Mouse (Mus musculus) right cerebral cortex, postnatal 36 days (tissue): ENCODE results near the gene Fga.

Experiments
- DNase-seq, 2 experiments: peaks; one replicate each; pipeline ENCODE4 v3.0.0; 2022; ENCODE audit warnings: low spot score in 2 of 2, mixed read lengths in 1 of 2

Fga gene

GRCm38 (mm10) chr3:83027546-83028251 lies 1.8 kb downstream of the Fga start:
- DNase-seq = no peak

GRCm38 (mm10) chr3:83030331-83030730 lies 4.5 kb downstream of the Fga start:
- no peak for DNase-seq

GRCm38 (mm10) chr3:83032746-83033308 lies 7.0 kb downstream of the Fga start:
- DNase-seq = no peak

GRCm38 (mm10) chr3:83033801-83034200 lies 7.9 kb downstream of the Fga start:
- no peak for DNase-seq

GRCm38 (mm10) chr3:83038865-83039264 lies 13.0 kb downstream of the Fga start:
- DNase-seq = no peak

GRCm38 (mm10) chr3:83039666-83040065 lies 13.8 kb downstream of the Fga start:
- DNase-seq = no peak

GRCm38 (mm10) chr3:83042451-83042850 lies 16.6 kb downstream of the Fga start:
- no peak for DNase-seq

GRCm38 (mm10) chr3:83046649-83047048 lies 20.8 kb downstream of the Fga start:
- no peak for DNase-seq

GRCm38 (mm10) chr3:83049680-83050079 lies 23.8 kb downstream of the Fga start, which contains the start of gene Fgb:
Fgb (minus strand) TSS chr3:83049863.
- DNase-seq = no peak

- DNase-seq = no peak
Measured at GRCm38 (mm10) chr3:83050661-83051060, 24.8 kb downstream of the Fga start.

- DNase-seq = no peak
Measured at GRCm38 (mm10) chr3:83052102-83052501, 26.2 kb downstream of the Fga start.

- DNase-seq = no peak
Measured at GRCm38 (mm10) chr3:83053126-83053525, 27.2 kb downstream of the Fga start.

- DNase-seq = no peak
Measured at GRCm38 (mm10) chr3:83053758-83054157, 27.9 kb downstream of the Fga start.

- DNase-seq = no peak
Measured at GRCm38 (mm10) chr3:83054759-83055158, 28.9 kb downstream of the Fga start.

- peak; percentile 95 for DNase-seq
Measured at GRCm38 (mm10) chr3:83055281-83056038, 29.6 kb downstream of the Fga start, which contains the start of gene Plrg1. Plrg1 (plus strand) TSS chr3:83055522.

GRCm38 (mm10) chr3:83057046-83057445 lies 31.2 kb downstream of the Fga start:
- DNase-seq = no peak

GRCm38 (mm10) chr3:83067920-83068319 lies 42.0 kb downstream of the Fga start:
- DNase-seq = no peak

- no peak for DNase-seq
Measured at GRCm38 (mm10) chr3:83068869-83069268, 43.0 kb downstream of the Fga start.

GRCm38 (mm10) chr3:83070231-83070630 lies 44.4 kb downstream of the Fga start:
- no peak for DNase-seq

GRCm38 (mm10) chr3:83076563-83076962 lies 50.7 kb downstream of the Fga start:
- no peak for DNase-seq

GRCm38 (mm10) chr3:83080567-83081055 lies 54.7 kb downstream of the Fga start:
- DNase-seq = peak in 1 of 2 experiments; percentile 14
